Mouse (Mus musculus) ES-Bruce4 (cell line): ENCODE measurements around the gene Pde7b.

Source experiments
- CTCF ChIP-seq: IDR thresholded peaks from one replicate; pipeline ENCODE4 v1.8.1; 2011; ENCODE audit warnings: low read depth, low read length
- EP300 ChIP-seq: IDR thresholded peaks from 2 replicates; pipeline ENCODE4 v1.6.1; 2011; ENCODE audit warnings: low read depth, low read length; ENCODE audit not compliant: insufficient read depth
- POLR2A ChIP-seq: IDR thresholded peaks from one replicate; pipeline ENCODE4 v1.8.1; 2011; ENCODE audit warnings: low read length; ENCODE audit not compliant: insufficient read depth

- TF ChIP-seq CTCF (no peak), POLR2A (no peak), EP300 (no peak)
These were observed 329.1 kb downstream of the Pde7b start for GRCm38 (mm10) chr10:20395778-20396177.
